Mouse (Mus musculus) gonadal fat pad, adult 2 months (tissue): ENCODE measurements around the gene Zfp866. TPM values are rescaled to one million over a fixed set of nuclear protein-coding genes. Genes with fewer than 3 reads are reported as not detected.

Source experiments
- DNase-seq: peaks from one replicate; pipeline ENCODE4 v3.0.0-alpha.2; 2012; ENCODE audit warnings: low read depth
- polyA plus RNA-seq: library from polyadenylated mRNA; depleted of rRNA; stranded (reverse); fragments of >200 nt; gene quantifications from 2 replicates; pipeline ENCODE4 v1.2.3, GENCODE M21; 2012; rRNA removed

Gene Zfp866
- 8.9 and 11.0 TPM in 2 replicates for polyA plus RNA-seq

DNA sequence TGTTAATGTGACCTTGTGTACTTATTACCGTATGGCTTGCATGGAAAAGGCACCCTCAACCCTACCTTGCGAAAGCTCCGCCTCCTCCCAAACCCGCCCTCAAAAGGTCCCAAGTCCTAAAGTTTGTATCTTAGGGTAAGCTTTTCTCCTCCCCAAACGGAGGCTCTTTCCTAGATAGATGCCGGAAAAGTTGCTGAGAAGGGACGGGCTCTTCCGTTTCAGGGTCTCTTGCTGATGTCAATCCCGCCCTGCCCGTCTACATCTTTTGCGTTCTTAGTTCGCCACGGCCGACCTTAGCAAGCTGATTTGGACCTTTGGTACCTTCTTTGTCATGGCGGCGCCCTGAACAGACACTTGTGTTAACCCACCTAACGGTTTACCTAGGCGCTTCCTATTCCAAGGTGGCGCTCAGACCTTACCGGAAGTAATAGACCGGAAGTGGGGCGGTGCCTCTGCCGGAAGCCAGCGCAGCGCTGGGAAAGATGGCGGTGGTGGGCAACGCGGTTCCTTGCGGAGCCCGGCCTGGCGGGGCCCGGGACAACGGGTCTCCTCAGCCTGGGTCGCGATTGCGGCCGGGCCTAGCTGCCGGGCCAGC lies at the start of gene Zfp866, which contains the start of gene Atp13a1:
Zfp866 (minus strand) TSS at position 406 of the 595 bp plus-strand sequence.
Atp13a1 (plus strand) TSS at position 391 of the 595 bp plus-strand sequence.
- DNase-seq = no peak

DNA sequence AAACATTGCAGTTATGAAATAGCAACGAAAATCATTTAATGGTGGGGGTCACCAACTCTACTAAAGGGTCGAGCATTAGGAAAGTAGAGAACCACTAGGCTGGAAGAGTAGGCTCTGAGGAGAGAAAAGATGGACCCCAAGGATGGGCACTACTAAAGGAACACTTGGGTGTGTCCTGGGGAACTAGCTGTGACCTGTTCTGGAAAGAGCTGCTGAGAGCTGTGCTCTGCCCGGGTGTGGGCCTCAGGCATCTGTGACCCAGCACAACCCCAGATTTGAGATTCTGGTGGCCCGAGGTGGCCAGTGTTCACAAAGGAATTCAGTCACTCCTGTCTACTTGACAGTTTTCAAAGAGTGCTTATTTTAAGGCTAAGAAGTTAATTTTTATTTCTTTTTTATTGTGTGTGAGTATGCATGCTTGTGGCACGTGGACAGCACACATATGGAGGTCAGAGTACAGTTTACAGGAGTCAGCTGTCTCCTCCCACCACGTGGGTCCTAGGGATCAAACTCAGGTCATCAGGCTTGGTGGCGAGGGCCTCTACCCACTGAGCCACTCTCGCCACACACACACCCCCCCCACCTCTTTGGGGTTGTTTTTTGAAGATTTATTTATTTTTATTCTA lies 46.2 kb upstream of the Zfp866 start:
- DNase-seq = no peak

DNA sequence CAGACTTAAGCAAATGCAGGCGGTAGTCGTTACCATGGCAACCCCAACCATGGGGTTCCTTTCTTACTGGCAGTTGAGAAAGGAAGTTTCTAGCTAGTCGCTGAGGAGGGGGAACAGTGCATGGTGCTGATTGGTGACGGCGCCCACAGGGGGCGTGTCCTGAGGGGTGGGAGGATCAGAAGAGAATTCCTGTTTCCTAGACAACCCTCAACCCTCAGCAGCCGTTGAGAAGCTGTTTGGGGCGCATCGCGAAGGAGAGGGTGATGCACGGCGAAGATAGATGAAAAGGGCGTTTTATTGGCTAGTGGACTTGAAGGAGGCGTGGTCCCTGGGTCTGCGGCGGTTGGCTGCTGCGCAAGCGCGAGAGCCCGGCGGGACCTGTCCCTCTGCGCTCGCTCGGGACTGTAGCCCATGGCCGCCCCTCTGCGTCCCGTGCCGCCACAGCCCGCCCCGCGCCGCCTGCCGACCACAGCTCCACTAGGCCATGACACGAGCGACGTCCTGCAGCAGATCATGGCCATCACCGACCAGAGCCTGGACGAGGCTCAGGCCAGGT lies 41.4 kb upstream of the Zfp866 start, which contains the start of gene Pbx4:
Pbx4 (plus strand) TSS at position 194 of the 556 bp plus-strand sequence.
- no peak for DNase-seq

DNA sequence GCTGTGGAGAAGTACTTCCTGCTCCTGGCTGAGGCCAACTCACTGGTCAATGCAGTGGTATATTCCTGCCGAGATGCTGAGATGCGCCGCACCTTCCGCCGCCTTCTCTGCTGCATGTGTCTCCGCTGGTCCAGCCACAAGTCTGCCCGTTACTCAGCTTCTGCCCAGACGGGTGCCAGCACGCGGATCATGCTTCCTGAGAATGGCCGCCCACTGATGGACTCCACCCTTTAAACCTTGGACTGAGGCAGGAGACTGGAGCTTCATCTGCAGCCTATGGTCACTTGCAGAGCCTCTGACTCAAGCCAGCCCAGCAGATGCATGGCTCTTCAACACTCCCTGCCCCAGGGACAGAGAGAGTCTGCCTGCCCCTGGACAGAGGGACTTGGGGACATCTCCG lies 35.4 kb upstream of the Zfp866 start:
- DNase-seq = no peak

DNA sequence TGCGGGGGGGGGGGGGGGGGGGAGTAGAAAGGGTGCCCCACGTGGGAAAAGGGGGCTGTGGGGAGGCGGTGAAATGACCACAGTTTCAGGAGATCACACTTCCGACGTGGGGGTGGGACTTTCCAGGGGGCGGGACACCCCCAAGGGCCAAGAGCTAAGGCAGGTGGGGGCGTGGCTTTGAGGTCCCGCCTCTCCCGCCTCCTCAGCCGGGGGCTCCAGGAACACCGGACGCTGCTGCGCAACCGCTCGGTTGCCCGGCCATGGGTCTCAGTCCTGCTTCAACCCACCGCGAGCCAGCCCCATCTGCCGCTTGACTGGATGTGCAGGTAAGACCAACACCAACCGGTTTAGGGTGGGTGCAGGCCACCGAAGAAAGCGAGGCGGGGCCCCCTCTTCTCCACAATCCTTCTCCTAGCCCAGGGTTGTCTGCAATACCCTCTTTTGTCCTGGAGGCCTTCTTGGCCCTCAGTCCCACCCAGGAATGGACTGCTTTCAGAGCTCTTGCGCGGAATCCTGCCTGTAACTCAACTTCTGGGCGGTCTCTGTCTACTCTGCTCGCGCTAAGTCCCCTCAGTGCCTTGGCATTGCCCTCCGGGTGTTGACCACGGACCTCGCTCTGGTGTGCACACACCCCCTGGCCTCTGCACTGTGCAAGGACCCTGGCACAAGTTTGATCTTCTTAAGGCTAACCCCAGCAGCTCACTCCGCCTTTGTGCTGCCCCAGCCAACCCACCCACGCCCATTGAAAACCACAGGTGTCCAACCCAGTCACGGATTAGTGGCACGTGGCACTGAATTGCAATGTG lies 31.6 kb upstream of the Zfp866 start, which contains the start of gene Lpar2:
Lpar2 (plus strand) TSS at position 44 of the 806 bp plus-strand sequence.
- no peak for DNase-seq

DNA sequence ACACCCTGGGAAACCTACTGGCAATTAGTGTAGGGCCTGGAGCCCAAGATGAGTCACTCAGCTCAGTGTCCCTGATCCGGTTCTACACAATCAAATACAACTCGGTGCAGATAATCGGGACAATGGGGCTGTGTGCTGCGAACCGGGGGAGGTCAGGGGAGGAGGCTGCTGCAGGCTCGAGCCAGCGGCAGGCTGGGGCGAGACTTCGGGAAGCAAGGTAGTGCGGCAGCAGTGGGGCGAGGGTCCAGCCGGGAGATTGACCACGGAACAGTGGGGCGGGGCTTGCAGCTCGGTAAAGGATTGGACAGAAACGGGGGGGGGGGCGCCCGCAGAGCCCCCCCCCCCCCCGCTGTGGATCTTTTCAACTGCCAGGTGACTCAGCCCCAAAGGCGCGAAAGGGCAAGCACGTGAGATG lies 31.0 kb upstream of the Zfp866 start:
- DNase-seq = no peak

DNA sequence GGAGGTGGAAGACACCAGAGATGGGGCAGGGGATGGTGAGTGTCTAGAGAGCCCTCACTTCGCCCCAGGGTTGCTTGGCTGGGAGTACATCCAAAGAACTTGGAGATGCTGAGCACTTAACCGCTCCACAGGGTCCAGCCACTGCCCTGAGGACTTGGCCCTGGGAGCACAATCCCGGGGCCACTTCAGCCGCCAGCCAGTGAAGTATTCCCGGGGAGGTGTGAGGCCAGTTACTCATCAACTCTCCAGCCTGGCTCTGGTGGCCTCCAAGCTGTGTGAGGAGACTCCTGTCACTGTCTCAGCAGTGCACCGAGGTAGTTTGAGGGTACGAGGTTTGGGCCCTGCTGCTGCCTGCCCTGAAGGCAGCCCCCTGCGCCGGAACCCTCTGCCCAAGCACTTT lies 29.5 kb upstream of the Zfp866 start:
- no peak for DNase-seq

DNA sequence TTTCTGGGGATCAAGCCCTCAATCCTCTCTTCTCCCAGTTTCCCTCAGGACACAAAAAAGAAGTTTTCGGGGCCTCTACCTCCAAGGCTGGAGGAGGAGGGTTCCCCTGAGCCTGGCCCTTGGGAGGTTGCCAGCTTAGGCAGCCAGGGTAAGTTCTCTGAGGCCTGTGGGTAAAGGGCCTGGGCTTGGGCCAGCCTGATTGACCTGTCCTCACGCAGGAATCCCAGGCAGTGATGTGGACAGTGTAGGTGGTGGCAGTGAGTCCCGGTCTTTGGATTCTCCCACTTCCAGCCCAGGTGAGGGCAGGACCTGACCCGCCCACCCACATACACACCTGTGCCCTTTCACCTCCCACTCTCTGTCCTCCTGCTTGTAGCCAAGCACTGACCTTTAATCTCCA lies 24.4 kb upstream of the Zfp866 start:
- no peak for DNase-seq

DNA sequence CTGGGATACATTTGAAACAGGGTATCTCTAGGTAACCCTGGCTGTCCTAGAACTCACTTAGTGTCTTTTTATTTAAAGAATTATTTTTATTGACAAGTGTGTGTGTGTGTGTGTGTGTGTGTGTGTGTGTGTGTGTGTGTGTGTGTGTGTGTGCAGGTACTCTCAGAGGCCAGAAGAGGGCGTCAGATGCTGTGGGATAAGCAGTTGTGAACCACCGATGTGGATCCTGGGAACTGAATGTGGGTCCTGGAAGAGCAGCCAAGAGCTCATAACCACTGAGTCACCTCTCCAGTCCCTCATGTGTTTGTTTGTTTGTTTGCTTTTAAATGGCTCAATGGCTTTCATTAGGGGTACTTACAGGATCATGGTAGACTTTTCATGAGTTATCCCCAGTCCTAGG lies 23.9 kb upstream of the Zfp866 start:
- DNase-seq = no peak

DNA sequence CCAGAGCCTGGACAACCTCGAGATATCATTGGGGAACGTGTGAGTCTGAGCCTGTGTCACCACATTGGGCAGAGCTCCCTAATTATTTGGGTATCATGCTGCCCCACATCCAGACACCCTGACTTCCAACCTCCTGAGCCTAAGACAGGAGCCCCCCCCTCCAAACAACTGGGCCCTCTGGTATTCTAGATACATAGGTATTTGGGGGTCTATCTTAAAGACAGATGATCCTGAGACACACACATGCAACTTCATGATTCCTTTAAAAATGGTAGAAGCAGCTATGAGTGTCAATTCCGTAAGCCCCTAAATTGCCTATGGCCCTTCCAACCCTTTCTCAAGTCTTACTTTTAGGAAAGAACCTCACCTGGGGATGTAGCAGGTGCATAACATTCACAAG lies 18.8 kb upstream of the Zfp866 start:
- no peak for DNase-seq

DNA sequence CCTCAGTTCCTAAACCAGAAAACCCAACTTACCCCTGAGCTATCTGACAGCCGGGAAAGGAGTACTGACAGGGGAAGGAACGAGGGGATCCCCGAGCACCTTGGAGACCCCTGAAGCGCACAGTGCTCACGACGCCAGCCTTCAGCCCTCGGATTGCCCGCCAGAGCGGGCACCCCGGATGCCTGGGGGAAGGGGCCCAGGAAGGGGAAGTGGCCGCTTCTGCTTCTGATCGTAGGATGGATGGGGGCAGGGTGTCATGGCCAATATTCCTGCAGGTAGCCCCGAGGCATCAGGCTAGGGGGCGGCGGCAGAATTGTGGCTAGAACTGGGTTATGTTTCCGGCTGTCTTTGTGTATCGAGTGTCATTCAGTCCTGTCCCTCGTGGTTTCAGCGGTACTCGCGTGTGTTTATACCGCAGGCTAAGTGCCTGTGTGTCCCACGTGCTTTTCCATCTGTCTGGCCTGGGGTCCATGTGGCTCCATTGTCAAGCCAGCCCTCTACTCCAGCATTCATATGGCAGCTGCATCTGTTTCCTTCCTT lies 18.0 kb upstream of the Zfp866 start:
- no peak for DNase-seq

DNA sequence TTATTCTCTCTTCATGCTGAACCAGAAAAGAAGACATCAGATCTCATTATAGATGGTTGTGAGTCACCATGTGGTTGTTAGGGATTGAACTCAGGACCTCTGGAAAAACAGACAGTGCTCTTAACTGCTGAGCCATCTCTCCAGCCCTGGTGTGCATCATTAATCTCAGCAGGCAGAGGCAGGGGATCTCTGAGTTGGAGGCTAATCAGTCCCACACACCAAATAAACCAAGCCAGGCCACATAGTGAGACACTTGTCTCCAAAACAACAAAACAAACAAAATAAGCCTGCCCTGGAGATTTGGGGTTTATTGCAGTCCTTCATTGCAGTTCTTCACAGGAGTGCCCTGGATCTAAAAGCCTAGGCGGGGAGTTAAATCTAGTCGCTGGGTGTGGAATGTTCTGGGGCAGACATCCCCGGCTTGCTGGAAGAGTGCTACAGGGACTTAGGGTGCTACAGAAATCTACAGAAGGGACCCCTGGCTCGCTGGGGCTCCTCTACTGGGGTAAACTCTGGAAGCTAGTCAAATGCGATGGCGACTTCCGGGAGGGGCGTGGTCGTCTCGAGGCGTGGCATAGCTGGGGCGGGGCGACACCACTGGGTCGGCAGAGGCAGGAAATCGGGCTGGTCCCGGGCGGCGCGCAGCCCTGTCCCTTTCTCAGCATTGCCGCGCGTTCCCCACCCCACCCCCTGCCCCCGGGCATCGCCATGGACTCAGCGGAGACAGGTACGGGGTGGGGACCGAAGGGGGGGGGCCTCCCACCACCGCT lies 17.3 kb upstream of the Zfp866 start, which contains the start of gene Gmip:
Gmip (plus strand) TSS at position 586 of the 770 bp plus-strand sequence.
- DNase-seq = no peak

DNA sequence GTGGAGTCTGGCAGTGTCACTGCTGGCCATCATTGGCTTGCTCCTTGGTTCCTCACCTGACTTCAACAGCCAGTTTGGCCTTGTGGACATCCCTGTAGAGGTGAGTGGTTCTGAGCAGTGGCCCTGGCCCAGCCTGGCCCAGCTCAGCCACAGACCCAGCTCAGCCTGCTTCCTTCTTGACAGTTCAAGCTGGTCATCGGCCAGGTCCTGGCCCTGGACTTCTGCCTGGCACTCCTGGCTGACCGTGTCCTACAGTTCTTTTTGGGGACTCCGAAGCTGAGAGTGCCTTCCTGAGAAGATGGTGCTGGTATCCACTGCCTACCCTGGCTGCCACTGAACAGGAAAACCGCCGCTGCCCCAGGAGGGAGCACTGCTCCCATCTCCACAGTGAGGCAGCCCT lies 16.3 kb upstream of the Zfp866 start:
- no peak for DNase-seq

DNA sequence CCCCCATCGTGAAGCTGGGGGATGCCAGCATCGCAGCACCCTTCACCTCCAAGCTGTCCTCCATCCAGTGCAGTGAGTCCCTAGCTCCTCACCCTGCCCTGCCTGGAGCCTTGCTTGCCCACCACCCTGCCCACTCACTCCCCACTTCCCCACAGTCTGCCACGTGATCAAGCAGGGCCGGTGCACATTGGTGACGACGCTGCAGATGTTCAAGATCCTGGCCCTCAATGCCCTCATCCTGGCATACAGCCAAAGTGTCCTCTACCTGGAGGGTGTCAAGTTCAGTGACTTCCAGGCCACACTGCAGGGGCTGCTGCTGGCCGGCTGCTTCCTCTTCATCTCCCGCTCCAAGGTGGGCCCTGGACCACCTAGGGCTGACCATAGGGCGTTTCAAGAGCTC lies 14.5 kb upstream of the Zfp866 start:
- no peak for DNase-seq

DNA sequence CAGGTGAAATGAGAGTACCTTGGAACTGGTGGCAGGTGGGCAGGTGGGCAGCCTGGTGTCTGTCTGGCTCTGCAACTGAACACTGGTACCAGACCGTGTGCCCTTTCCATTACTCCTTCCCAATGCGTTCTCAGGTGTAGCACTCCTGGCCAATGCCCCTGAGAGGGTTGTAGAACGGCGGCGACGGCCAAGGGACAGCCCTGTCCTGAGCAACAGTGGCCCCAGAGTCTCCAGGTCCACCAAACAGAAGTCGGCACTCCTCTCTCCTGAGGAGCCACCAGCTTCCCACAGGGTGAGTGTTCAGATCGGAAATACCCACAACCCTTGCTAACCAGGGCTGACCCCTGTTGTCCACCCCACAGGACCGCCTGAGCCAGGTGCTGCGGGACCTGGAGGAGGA lies 14.1 kb upstream of the Zfp866 start:
- no peak for DNase-seq

DNA sequence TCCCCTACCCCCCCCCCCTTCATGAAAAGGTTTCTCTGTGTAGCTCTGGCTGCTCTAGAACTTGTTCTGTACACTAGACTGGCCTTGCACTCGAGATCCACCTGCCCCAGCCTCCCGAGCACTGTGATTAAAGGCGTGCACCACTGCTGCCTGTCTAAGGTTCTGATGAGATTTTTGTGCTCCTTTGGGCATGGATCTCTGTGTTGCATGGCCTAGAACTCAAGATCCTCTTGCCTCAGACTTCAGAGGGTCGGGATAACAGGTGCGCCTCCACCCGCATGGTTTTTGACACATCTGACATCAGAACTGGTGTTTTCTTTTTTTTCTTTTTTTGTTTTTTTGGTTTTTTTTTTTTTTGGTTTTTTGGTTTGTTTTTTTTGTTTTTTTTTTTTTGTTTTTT lies 13.6 kb upstream of the Zfp866 start:
- no peak for DNase-seq

DNA sequence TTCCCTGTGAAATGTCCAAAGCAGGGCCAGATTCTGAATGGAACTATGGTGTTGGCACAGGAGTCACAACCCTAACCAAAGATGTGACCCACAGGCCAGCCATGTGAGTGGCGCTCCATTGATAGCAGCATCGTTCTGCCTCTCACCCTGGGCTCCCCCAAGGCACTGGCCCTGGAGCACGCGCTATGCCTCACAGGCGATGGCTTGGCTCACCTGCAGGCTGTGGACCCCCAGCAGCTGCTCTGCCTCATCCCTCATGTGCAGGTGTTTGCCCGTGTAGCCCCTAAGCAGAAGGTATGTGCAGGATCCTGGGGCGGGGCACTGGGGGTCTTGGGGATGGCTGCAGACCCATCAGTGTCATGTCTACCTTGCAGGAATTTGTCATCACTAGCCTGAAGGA lies 12.4 kb upstream of the Zfp866 start:
- DNase-seq = no peak

DNA sequence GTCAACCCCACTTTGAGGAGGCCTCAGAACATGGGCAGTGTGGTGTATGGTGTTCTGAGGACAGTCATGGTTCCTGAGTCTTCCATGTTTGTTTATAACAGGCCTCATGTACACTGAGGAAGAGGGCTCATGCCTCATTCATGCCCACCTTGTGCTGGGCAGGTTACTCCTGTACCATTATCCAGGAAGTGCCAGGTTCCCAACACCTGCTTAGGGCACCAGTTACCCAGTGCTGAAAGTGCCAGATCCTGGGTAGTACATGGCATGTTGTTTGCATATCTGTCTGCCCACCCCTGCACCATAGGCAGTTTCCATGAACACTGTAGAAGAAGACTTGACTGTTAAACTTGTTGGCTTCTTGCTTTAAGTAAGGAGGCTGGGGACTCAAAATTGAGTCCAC lies 11.2 kb upstream of the Zfp866 start:
- no peak for DNase-seq

DNA sequence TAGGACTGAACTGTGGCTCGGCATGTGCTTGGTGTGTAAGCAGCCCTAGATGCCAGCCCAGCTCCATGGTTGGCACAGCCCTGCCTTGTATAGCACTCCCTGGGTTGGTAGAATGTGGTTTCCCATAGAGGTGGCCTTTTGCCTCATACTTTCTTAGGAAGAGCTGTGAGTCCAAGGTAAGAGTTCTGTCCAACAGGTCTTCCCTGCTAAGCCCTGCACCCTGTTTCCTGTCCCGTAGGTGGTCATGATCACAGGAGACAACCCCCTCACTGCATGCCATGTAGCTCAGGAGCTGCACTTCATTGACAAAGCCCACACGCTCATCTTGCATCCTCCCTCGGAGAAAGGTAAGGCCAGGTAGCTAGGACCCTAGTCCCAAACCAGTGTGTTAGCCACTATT lies 10.8 kb upstream of the Zfp866 start:
- no peak for DNase-seq

DNA sequence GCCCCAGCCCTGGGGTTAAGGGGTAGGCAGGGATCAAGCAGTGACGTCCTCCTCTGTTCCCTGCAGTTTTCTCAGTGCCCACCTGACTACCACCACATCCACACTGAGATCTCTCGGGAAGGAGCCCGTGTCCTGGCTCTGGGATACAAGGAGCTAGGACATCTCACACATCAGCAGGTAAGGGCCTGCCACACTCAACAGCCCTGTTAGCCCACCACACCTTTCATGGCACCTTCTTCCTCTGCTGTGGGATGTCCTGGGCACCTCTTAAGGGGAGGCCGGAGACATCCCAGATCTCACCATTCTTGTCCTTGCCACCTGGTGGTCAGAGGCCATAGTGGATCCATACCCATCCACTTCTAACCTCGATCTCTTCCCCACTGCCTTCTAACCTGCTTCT lies 9.0 kb upstream of the Zfp866 start:
- DNase-seq = no peak

DNA sequence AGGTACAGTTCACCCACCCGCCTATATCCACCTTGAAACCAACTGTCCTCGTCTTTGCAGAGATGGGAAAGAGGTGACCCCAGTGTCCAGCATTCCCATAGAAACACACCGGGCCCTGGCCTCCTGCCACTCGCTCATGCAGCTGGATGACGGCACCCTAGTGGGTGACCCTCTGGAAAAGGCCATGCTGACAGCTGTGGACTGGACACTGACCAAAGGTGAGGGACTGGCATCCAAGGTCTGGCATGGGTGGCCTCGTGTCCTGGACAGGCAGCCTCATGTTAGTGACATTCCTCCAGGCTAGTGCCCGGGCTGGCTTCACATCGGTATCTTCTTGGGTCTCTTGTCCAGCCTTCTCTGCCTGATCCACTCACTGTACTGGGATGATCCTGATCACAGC lies 8.3 kb upstream of the Zfp866 start:
- no peak for DNase-seq
